Mouse (Mus musculus): ENCODE data around the gene Srpk2. TPM values are rescaled to one million over a fixed set of nuclear protein-coding genes. Genes with fewer than 3 reads are reported as not detected.
"Not testable (repeated sequence)": the region's sequence is repeated elsewhere in the genome, so short reads cannot be mapped to it uniquely, and the experiment has no call there.

Gene Srpk2
- polyA plus RNA-seq, 1 experiment from 2014 or later, result 48.0 TPM

DNA sequence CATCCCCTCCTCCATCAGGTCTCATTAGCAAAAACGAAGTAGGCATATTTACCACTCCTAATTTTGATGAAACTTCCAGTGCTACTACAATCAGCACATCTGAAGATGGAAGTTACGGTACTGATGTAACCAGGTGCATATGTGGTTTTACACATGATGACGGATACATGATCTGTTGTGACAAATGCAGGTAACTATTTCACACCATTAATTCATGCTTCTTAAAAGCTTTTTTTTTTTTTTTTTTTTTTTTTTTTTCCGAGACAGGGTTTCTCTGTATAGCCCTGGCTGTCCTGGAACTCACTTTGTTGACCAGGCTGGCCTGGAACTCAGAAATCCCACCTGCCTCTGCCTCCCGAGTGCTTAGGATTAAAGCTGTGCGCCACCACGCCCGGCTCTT is 219.7 kb downstream of the Srpk2 start:
- H3K4me3 ChIP-seq, result no peak overlapping the region
- ATAC-seq (ENCODE audit: insufficient number of reproducible peaks, low FRiP score), result no peak
- 93% methylated on average over 7 of the region's 8 CpGs for WGBS
- no peak overlapping the region for H3K4me2 ChIP-seq
- no peaks in the 10 kb centered on the region for H3K4me1 ChIP-seq (replicated peaks)
- no peak overlapping the region for H3K9ac ChIP-seq
- no peaks in the 10 kb centered on the region for H3K9me3 ChIP-seq (replicated peaks)
- H3K36me3 ChIP-seq, result peaks cover 32% of the 10 kb centered on the region
- no peak overlapping the region for H3K27ac ChIP-seq (ENCODE audit: poor library complexity, severe bottlenecking)
- H3K27me3 ChIP-seq (replicated peaks), result no peaks in the 10 kb centered on the region

DNA sequence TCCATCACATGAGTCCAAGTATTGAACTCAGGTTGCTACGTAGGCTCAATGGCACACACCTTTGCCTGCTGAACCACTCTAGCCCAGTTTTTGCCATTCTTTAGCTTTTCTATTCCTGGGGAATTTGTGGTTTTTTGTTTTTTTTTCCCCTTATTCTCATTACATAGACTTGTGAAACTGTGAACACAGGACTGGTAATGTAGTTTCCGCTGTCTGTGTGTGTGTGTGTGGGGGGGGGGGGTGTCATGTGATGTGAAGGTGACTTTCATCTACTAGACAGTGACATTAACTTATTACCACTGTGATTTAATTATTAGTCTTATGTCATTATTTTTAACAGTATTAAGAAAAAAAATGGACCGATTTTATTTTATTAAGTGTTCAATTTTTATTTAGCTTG is 220.2 kb downstream of the Srpk2 start:
- H3K4me1 ChIP-seq (replicated peaks), result no peaks in the 10 kb centered on the region
- peaks cover 32% of the 10 kb centered on the region for H3K36me3 ChIP-seq
- no peaks in the 10 kb centered on the region for H3K27me3 ChIP-seq (replicated peaks)
- no peak for ATAC-seq (ENCODE audit: insufficient number of reproducible peaks, low FRiP score)
- H3K9me3 ChIP-seq (replicated peaks), result no peaks in the 10 kb centered on the region
- no peak overlapping the region for H3K9ac ChIP-seq
- no peak overlapping the region for H3K4me2 ChIP-seq
- no peak overlapping the region for H3K4me3 ChIP-seq
- no peak overlapping the region for H3K27ac ChIP-seq (ENCODE audit: poor library complexity, severe bottlenecking)
- WGBS, result 91% methylated on average over 3 of the region's 3 CpGs

DNA sequence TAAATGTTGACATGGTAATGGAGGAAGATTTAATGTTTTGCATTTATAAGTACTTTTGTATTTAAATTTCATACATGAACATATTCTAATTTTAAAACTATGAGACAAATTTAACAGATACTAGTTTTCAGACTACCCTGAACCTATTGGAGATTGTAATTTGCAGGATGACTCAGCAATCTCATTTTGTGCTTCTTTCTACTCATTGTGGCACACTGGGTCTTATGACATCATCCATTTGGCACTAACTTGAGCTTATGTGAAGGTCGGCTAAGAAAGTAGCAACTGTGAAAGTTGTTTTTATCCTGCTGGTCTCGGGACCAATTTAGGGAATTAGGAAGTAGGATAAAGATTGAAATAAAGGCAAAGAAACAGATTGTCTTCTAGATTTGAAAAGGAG is 222.7 kb downstream of the Srpk2 start:
- WGBS, result 43% methylated on average over 2 of the region's 2 CpGs
- Histone ChIP-seq H3K4me2 (no peak overlapping the region), H3K4me3 (no peak overlapping the region), H3K4me1 (replicated peaks) (peaks cover 9% of the 10 kb centered on the region; the same call in 1 of the 2 replicates), H3K9me3 (replicated peaks) (no peaks in the 10 kb centered on the region), H3K36me3 (peaks cover 32% of the 10 kb centered on the region), H3K27me3 (replicated peaks) (no peaks in the 10 kb centered on the region), H3K9ac (no peak overlapping the region), H3K27ac (ENCODE audit: poor library complexity, severe bottlenecking) (no peak overlapping the region)
- ATAC-seq (ENCODE audit: insufficient number of reproducible peaks, low FRiP score), result no peak

DNA sequence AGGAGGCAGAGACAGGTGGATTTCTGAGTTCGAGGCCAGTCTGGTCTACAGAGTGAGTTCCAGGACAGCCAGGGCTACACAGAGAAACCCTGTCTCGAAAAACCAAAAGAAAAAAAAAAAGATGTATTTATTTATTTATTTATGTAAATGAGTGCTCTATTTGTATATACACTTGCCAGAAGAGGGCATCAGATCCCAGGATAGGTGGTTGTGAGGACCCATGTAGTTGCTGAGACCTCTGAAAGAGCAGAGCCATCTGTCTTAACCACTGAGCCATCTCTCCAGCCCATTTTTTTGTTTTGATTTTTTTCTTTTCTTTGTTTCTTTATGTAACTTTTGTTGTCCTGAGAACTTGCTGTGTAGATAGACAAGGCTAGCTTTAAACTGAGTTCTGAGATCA is 230.9 kb downstream of the Srpk2 start:
- peaks cover 39% of the 10 kb centered on the region for H3K36me3 ChIP-seq
- not testable (repeated sequence) for ATAC-seq (ENCODE audit: insufficient number of reproducible peaks, low FRiP score); H3K4me1 ChIP-seq (replicated peaks); H3K9me3 ChIP-seq (replicated peaks); H3K27ac ChIP-seq (ENCODE audit: poor library complexity, severe bottlenecking); H3K4me3 ChIP-seq; H3K27me3 ChIP-seq (replicated peaks); H3K9ac ChIP-seq; H3K4me2 ChIP-seq
- WGBS, result 84% methylated on average over 2 of the region's 2 CpGs

Other genes starting within 250 kb of the Srpk2 start
- 27.3 and 28.9 TPM in 2 replicates for gene Pus7, start 99.1 kb upstream of the Srpk2 start, polyA plus RNA-seq (2016; fragmentation: Nextera tagmentation; extraction: Ambion mirVana)
- gene Rint1, start 103.1 kb upstream of the Srpk2 start, polyA plus RNA-seq (2016; fragmentation: Nextera tagmentation; extraction: Ambion mirVana), result 32.1 and 32.2 TPM in 2 replicates
- 96.3 and 96.9 TPM in 2 replicates for gene Tomm7, start 159.5 kb upstream of the Srpk2 start, polyA plus RNA-seq (2016; fragmentation: Nextera tagmentation; extraction: Ambion mirVana)